Mouse (Mus musculus): ENCODE measurements around the gene Frmpd4. TPM values are rescaled to one million over a fixed set of nuclear protein-coding genes. Genes with fewer than 3 reads are reported as not detected.
A peak's percentile ranks its signal among the peaks of the same experiment; 100 is the strongest.

Gene Frmpd4
- not detected for total RNA-seq (2021)
- long read RNA-seq, experiment 1 = 0 reads
- long read RNA-seq, experiment 2 = 0 reads

DNA sequence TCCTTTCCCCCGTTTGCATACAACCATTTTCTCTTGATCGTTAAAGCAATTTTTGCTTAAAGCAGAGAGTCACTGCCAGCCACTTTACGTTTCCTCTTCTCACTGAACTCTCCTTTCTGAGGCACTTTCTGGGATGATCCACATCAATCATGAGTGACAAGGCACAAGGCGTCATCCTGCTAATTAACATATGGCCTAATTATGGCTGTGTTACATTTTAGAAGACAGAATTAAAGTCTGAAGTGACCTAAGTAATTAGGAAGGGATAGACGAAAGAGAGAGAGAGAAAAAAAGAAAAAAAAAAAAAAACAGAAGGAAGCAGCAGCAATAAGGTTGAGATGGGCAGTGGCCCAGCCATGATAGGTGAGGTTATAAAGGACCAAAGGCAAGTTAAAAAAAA lies at the start of gene Frmpd4:
Frmpd4 (minus strand) TSS at position 101 of the 400 bp plus-strand sequence.
- no peak for DNase-seq

DNA sequence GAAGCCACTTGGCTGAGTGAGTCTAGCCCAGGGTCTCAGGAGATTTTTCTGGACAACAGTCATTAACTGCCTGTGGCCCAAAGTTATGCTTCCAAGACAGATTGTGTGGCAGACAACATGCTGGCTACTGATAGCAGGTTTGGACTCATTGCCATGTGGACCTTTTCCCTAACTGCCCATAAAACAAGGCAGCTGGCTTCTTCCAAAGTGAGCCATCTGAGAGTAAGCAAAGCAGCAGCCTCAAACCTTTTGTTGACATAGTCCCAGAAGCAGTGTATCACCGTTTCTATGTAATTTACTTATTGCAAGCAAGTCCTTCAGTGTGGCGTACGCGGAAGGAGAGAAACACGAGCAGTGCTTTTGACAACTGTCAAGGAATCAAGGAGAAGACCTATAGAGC lies 18.2 kb upstream of the Frmpd4 start:
- no peak for DNase-seq

DNA sequence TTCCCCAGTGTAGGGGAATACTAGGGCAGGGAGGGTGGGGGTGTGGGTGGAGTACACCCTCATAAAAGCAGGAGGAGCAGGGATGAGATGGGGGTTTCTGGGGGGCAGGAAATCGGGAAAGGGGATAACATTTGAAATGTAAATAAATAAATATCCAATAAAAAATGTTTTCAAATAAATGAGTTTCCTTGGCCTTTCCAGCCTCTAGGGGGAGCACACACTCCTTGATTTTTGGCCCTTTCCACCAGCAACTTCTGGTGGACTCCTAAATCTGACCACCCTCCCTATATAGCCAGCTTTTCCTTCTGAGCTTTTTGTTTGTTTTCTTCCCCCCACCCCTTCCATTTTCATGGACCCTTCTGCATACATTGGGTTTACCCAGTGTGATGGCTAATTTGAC lies 7.3 kb upstream of the Frmpd4 start:
- DNase-seq = peak in 1 of 2 experiments; percentile 4

DNA sequence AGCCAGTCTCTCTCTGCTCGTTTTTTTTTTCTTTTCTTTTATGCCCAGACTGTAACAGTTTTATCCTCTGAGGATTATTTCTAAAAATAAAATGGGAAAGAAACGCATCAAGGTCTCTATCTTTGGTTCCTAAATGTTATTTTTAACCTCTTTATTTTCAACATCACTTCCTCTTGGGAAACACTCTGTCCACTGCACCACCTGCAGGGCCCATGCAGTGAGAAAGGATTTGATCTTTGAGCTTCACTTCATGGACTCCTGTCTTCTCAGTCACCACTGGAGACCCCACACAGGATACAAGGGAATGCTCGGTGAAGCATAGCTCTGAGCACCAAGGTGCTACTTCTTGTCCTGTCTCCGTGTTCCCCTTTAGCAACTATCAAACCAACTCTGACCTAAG lies 5.2 kb downstream of the Frmpd4 start:
- DNase-seq = no peak

- DNase-seq = no peak
These were observed 7.8 kb downstream of the Frmpd4 start for GRCm38 (mm10) chrX:168569231-168569630.

DNA sequence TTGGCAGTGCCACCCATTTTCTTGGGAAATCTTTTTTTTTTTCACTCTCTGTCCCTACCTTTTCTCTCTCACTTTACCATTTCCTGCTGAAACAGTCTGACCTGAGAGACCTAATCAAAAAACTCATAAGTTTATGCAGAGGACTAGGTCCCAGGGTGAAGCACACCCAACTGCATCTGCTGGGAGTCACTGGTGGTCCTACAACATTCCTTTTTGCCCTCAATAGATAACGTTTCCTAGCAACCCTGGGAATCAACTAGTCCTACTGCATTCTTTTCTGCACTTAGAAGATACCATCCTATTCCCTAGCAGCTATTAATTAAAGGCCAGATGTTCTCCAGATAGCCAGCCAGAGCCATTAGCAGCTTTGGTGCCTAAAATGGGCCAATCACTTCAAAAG lies 71.8 kb downstream of the Frmpd4 start:
- no peak for DNase-seq

DNA sequence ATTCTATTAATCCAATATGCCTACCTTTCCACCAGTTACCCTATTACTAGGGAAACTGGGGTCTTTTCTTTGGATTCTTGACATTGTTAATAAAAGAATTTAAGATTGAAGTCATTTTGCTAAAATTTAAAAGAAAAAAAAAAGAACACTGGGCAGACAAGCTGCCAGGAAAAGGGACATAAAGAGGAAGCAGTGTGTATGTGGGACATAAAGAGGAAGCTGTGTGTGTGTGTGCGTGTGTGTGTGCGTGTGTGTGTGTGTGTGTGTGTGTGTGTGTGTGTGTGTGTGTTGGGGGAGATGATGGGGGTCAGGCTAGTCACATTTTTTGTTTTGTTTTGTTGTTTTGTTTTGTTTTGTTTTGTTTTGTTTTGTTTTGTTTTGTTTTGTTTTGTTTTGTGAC lies 121.8 kb downstream of the Frmpd4 start:
- DNase-seq = no peak

DNA sequence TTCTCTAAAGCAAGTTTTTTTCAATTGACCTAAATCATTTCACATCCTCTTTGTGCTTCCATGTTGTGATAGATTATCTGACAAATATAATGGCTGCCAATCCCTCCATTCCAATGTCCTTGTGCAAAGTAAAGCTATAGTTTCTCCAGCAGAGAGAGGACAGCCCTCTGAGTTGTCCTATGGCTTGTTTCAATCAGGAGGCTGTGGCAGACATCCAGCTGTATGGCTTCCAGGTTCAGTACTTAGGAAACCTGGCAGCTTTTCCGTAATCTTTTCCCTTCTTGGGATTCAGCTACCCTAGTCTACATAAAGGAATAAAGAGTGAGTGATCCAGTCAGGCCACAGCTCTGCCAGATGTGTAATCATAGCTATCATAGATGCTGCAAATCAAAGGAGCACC lies 145.8 kb downstream of the Frmpd4 start:
- DNase-seq = peak in 1 of 2 experiments; percentile 0

DNA sequence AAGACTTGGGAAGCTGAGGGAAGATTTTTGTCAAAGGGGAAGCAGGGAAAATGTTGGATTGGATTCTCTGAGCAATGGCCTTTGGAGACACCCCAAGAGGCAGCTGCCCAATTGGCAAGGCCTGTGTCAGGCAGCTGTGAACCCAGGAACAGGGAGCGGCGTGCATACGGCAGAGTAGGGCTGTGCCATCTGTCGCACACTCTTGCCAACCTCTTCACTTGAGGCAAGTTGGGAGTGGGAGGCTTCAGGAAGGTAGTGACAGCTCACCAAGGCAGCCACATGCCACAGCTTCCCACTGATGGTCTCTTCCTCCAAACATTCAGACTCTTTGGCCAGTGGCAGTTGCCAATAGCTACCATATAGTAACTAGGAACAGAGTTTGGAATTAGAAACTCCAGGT lies 147.2 kb downstream of the Frmpd4 start:
- no peak for DNase-seq

- DNase-seq = peak in 1 of 2 experiments; percentile 19
These were observed 161.6 kb downstream of the Frmpd4 start for GRCm38 (mm10) chrX:168415403-168415802.

DNA sequence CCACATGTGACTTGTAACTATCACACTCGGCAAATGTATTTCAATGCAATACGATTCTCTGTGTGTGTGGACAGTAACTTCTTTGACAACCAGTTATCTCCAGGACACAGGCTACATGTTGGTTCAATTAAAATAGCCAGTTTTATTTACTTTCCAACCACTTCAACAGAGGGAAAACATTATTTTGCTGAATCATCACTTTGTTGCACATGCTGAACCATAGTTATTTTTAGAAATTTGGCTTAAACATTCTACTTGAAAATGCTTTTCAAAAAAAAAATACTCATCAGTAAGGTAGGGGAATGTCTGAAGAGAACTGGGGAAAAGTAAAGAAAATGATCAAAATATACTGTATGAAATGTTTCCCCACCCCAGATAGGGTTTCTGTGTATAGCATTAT lies 173.5 kb downstream of the Frmpd4 start:
- DNase-seq = no peak

GRCm38 (mm10) chrX:168350431-168350830 lies 226.6 kb downstream of the Frmpd4 start:
- DNase-seq = no peak

- no peak for DNase-seq
These were observed 227.5 kb downstream of the Frmpd4 start for GRCm38 (mm10) chrX:168349320-168350225.

DNA sequence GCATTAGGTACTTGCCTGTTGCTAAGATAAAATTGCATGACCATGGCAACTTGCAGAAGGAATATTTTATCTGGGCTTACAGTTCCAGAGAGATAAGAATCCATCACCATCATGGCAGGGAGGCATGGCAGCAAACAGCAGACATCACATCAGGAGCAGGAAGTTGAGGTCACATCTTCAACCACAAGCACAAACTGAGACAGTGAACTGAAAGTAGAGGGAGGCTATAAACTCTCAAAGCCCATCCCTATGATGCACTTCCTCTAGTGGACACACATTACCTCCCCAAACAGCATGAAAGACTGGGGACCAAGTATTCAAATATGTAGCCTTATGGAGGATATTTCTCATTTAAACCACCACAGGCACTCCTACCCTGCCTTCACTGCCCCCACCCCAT lies 238.8 kb downstream of the Frmpd4 start:
- DNase-seq = no peak

- DNase-seq = no peak
These were observed 251.9 kb downstream of the Frmpd4 start for GRCm38 (mm10) chrX:168325161-168325560.

- DNase-seq = no peak
These were observed 264.9 kb downstream of the Frmpd4 start for GRCm38 (mm10) chrX:168312158-168312557.

DNA sequence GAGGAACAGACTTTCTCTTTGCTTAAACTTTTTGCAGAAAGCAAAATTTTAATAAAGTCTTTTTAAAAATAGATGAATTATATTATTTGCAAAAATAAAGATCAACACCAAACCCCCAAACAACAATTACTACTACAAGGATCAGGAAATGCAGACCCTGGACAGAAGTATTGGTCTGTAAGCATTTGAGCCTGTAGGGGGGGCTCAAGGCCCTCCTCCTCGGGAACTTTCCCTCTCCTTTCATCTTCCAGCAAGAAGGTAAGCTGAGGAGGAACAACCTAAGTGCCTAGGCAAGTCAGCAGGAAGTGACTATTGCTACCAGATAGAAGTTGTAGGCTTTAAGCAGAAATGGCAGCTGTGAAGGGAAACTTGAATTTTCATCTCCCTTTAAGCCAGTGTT lies 266.9 kb downstream of the Frmpd4 start:
- DNase-seq = no peak

GRCm38 (mm10) chrX:168292506-168292905 lies 284.5 kb downstream of the Frmpd4 start:
- DNase-seq = no peak

DNA sequence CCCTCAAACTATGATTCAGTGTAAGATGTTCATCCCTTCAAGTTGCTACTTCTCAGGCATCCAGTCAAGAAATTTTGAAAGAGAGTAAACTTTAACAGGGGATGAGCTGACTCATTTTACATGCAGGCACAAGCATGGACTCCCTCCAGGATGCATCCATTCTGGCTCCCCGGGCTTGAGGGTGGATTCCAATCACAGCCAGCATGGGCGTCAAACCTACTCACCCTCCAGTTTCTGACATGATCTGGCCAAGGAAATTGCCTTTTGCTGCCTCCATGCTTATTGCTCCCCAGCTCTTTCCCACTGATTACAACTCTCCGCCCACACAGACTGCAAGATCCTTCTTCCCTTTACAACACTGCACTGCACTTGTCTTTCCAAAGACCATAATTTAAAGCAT lies 370.0 kb downstream of the Frmpd4 start:
- DNase-seq = no peak

- no peak for DNase-seq
These were observed 385.1 kb downstream of the Frmpd4 start for GRCm38 (mm10) chrX:168191944-168192343.

DNA sequence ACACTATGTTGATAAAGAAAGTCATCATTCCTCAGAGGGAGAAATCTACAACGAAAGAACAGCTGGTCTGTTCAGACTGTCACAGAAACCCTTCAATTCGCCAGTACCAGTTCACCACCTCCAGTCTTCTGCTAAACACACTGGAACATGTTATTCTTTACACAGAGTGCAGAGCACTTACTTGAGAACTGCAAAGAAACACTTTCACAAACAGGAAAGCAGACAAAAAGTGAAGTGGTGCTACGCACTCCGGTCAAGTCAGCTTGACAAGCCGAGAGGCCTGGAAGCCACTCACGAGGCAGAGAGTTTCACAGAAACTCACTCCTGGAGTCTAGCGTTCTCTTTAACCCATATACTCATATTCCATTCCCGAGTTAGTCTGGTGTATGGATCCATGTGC lies 387.5 kb downstream of the Frmpd4 start:
- DNase-seq = no peak

- no peak for DNase-seq
These were observed 414.0 kb downstream of the Frmpd4 start for GRCm38 (mm10) chrX:168163001-168163400.

GRCm38 (mm10) chrX:168158866-168159265 lies 418.2 kb downstream of the Frmpd4 start:
- DNase-seq = no peak

- no peak for DNase-seq
These were observed 436.0 kb downstream of the Frmpd4 start for GRCm38 (mm10) chrX:168141051-168141450.
